Mouse (Mus musculus) stomach, embryonic 14.5 days (tissue): ENCODE measurements at regions not wholly inside any gene's neighbourhood (a gene's known extent, or its start where the extent isn't known, plus 50 kb on each side); places are given as distances from the start of the nearest gene placed in this dataset.
"Not testable (repeated sequence)": the region's sequence is repeated elsewhere in the genome, so short reads cannot be mapped to it uniquely, and the experiment has no call there.

ENCODE experiments used
- ATAC-seq: fragments of 200-750 bp; cut with Nextera tagmentation; 2 replicates; pipeline ENCODE4 v1.8.0; 2017; ENCODE audit warnings: low read depth, moderate TSS enrichment; ENCODE audit not compliant: insufficient number of reproducible peaks, insufficient read depth, low FRiP score
- H3K27ac ChIP-seq: fragments of 300-500 bp; sonication (generic); 2 replicates; pipeline ENCODE4 v1.5.1; 2014; ENCODE audit warnings: mild to moderate bottlenecking, low read length, moderate library complexity, mixed read lengths
- H3K27me3 ChIP-seq: fragments of 300-500 bp; sonication (generic); 2 replicates; pipeline ENCODE4 v1.6.1; 2014; ENCODE audit warnings: low read length, control low read depth, mixed read lengths; ENCODE audit not compliant: control insufficient read depth, insufficient read depth
- H3K36me3 ChIP-seq: fragments of 300-500 bp; sonication (generic); 2 replicates; pipeline ENCODE4 v1.6.1; 2014; ENCODE audit warnings: mild to moderate bottlenecking, control low read depth, low read length, moderate library complexity, mixed read lengths; ENCODE audit not compliant: control insufficient read depth, insufficient read depth
- H3K4me1 ChIP-seq: fragments of 300-500 bp; sonication (generic); 2 replicates; pipeline ENCODE4 v1.6.1; 2014; ENCODE audit warnings: low read length, control low read depth, mixed read lengths; ENCODE audit not compliant: control insufficient read depth, insufficient read depth
- H3K4me2 ChIP-seq: fragments of 300-500 bp; sonication (generic); replicated peaks from 2 replicates; pipeline ENCODE4 v1.6.1; 2014; ENCODE audit warnings: low read depth, low read length, control low read depth
- H3K4me3 ChIP-seq: fragments of 300-500 bp; sonication (generic); 2 replicates; pipeline ENCODE4 v1.5.1; 2014; ENCODE audit warnings: low read depth, low read length, control low read depth
- H3K9ac ChIP-seq: fragments of 300-500 bp; sonication (generic); replicated peaks from 2 replicates; pipeline ENCODE4 v1.6.1; 2014; ENCODE audit warnings: low read depth, mild to moderate bottlenecking, control low read depth, low read length, moderate library complexity, mixed read lengths
- H3K9me3 ChIP-seq: fragments of 300-500 bp; sonication (generic); 2 replicates; pipeline ENCODE4 v1.6.1; 2016; ENCODE audit warnings: low read depth, low read length, control low read depth; ENCODE audit not compliant: control insufficient read depth
- WGBS: fragments of 180-500 bp; shearing (Covaris S2); extraction: QIAGEN DNeasy Blood & Tissue Kit; methylation state at CpG from one replicate; pipeline ENCODE4 v1.1.7; 2014; 5-methylcytosine and 5-hydroxymethylcytosine counted together

- no peaks in the 10 kb centered on the region for H3K27me3 ChIP-seq
- peaks cover 32% of the 10 kb centered on the region for H3K4me1 ChIP-seq
- no peaks in the 10 kb centered on the region for H3K9me3 ChIP-seq
- 0 out of 2 replicates have a peak overlapping the region, but pooled peaks have one; percentile 3 for H3K27ac ChIP-seq
- H3K9ac ChIP-seq, result no peak overlapping the region
- H3K4me2 ChIP-seq, result no peak overlapping the region
- 43% methylated on average over 3 of the region's 3 CpGs for WGBS
- no peak for ATAC-seq
- H3K36me3 ChIP-seq, result no peaks in the 10 kb centered on the region
- H3K4me3 ChIP-seq, result no peak overlapping the region
Observed at GRCm38 (mm10) chr17:79977154-79977571, 81.2 kb upstream of the Atl2 start.

GRCm38 (mm10) chr17:79976518-79977100 lies 80.7 kb upstream of the Atl2 start:
- no peak overlapping the region for H3K4me3 ChIP-seq
- WGBS, result 66% methylated on average over 5 of the region's 5 CpGs
- H3K27ac ChIP-seq, result peak overlapping the region; percentile 5; the same call in 1 of the 2 replicates
- 0 out of 2 replicates have a peak, but pooled peaks have one; percentile 23 for ATAC-seq
- H3K9ac ChIP-seq, result no peak overlapping the region
- H3K36me3 ChIP-seq, result no peaks in the 10 kb centered on the region
- H3K4me1 ChIP-seq, result peaks cover 29% of the 10 kb centered on the region
- no peaks in the 10 kb centered on the region for H3K27me3 ChIP-seq
- H3K9me3 ChIP-seq, result no peaks in the 10 kb centered on the region
- H3K4me2 ChIP-seq, result peak overlapping the region; percentile 27; the same call in 1 of the 2 replicates

- H3K4me2 ChIP-seq, result peak overlapping the region; percentile 27
- peaks cover 25% of the 10 kb centered on the region for H3K4me1 ChIP-seq
- H3K36me3 ChIP-seq, result no peaks in the 10 kb centered on the region
- WGBS, result 25% methylated on average over 11 of the region's 11 CpGs
- no peaks in the 10 kb centered on the region for H3K27me3 ChIP-seq
- no peak overlapping the region for H3K4me3 ChIP-seq
- peak overlapping the region; percentile 5; the same call in 1 of the 2 replicates for H3K27ac ChIP-seq
- peak; percentile 60; the same call in 1 of the 2 replicates for ATAC-seq
- H3K9me3 ChIP-seq, result no peaks in the 10 kb centered on the region
- no peak overlapping the region for H3K9ac ChIP-seq
Observed at GRCm38 (mm10) chr17:79975997-79976443, 80.1 kb upstream of the Atl2 start.

- H3K4me3 ChIP-seq, H3K27ac ChIP-seq, H3K27me3 ChIP-seq, H3K9me3 ChIP-seq, ATAC-seq, H3K36me3 ChIP-seq, H3K9ac ChIP-seq: not testable (repeated sequence)
- peak overlapping the region; percentile 27 for H3K4me2 ChIP-seq
- 15% methylated on average over 16 of the region's 16 CpGs for WGBS
- peaks cover 24% of the 10 kb centered on the region for H3K4me1 ChIP-seq
Observed at GRCm38 (mm10) chr17:79975150-79975757, 79.3 kb upstream of the Atl2 start.

GRCm38 (mm10) chr17:79971721-79972336 lies 75.9 kb upstream of the Atl2 start:
- no peak overlapping the region for H3K9ac ChIP-seq
- no peak overlapping the region for H3K4me2 ChIP-seq
- no peaks in the 10 kb centered on the region for H3K27me3 ChIP-seq
- H3K9me3 ChIP-seq, result no peaks in the 10 kb centered on the region
- H3K4me1 ChIP-seq, result peaks cover 39% of the 10 kb centered on the region
- no peak overlapping the region for H3K27ac ChIP-seq
- ATAC-seq, result no peak
- no peaks in the 10 kb centered on the region for H3K36me3 ChIP-seq
- 74% methylated on average over 8 of the region's 8 CpGs for WGBS
- H3K4me3 ChIP-seq, result no peak overlapping the region

GRCm38 (mm10) chr17:79969500-79969972 lies 73.6 kb upstream of the Atl2 start:
- Histone ChIP-seq H3K4me3 (no peak overlapping the region), H3K4me2 (peak overlapping the region; percentile 10; the same call in 1 of the 2 replicates), H3K36me3 (no peaks in the 10 kb centered on the region), H3K27me3 (no peaks in the 10 kb centered on the region), H3K4me1 (peaks cover 25% of the 10 kb centered on the region), H3K9ac (no peak overlapping the region), H3K9me3 (no peaks in the 10 kb centered on the region), H3K27ac (peak overlapping the region; percentile 85)
- WGBS, result 9% methylated on average over 7 of the region's 7 CpGs
- peak; percentile 60 for ATAC-seq

- Histone ChIP-seq H3K4me3 (no peak overlapping the region), H3K4me1 (peaks cover 22% of the 10 kb centered on the region), H3K9ac (no peak overlapping the region), H3K4me2 (no peak overlapping the region), H3K27ac (peak overlapping the region; percentile 85), H3K9me3 (no peaks in the 10 kb centered on the region), H3K36me3 (no peaks in the 10 kb centered on the region), H3K27me3 (no peaks in the 10 kb centered on the region)
- WGBS, result 63% methylated on average over 9 of the region's 9 CpGs
- no peak for ATAC-seq
Observed at GRCm38 (mm10) chr17:79968819-79969218, 72.9 kb upstream of the Atl2 start.

- Histone ChIP-seq H3K36me3 (no peaks in the 10 kb centered on the region), H3K9ac (no peak overlapping the region), H3K27me3 (no peaks in the 10 kb centered on the region), H3K4me2 (no peak overlapping the region), H3K4me3 (no peak overlapping the region), H3K9me3 (no peaks in the 10 kb centered on the region), H3K4me1 (peaks cover 21% of the 10 kb centered on the region), H3K27ac (no peak overlapping the region)
- ATAC-seq, result no peak
- 50% methylated on average over 6 of the region's 6 CpGs for WGBS
Observed at GRCm38 (mm10) chr17:79966981-79967380, 71.1 kb upstream of the Atl2 start.
